Comparison of ENCODE assay signal across 30 mouse cellular contexts in the genomic region with DNA sequence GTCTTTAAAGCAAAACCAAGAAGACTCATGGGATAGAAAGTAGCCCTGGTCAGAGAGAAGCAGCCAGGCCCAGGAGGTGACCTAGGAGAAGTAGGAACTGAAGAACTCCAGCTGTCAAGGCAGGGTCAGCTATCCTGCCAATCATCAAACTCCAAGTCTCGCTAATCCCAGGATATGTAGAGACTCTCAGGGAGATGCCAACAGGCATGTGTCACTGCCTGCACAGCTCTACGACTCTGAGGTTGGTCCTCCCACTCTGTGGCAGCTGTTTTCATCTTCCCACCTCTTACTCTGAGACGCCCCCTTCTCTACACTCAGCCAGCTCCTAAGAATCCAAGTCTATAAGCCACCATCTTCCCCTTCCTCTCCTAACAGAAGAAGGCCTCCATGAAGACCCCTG. TPM values are rescaled to one million over a fixed set of nuclear protein-coding genes. Genes with fewer than 3 reads are reported as not detected.
DNase-seq lines count a peak whose midpoint lies in the region; ATAC-seq and TF ChIP-seq lines count a peak whose summit lies in the region.
"Had no signal": no experiment of that assay in that cellular context is flagged by ENCODE, and none has a peak within 500 bp of the region (broad histone marks: within the 10 kb centered on the region; RNA-seq: fewer than 3 reads in every experiment).

No protein-coding gene starts in this region.

- H3K4me1 ChIP-seq in kidney, embryonic 15.5 days, result no peaks in the 10 kb centered on the region
- peaks cover 4% of the 10 kb centered on the region; the same call in 1 of the 2 replicates for H3K4me1 ChIP-seq in lung, postnatal 0 days (ENCODE audit: insufficient read depth, low read depth, low read length)
- H3K4me1 ChIP-seq in stomach, postnatal 0 days (replicated peaks; ENCODE audit: control insufficient read depth, insufficient read depth), result no peaks in the 10 kb centered on the region
- H3K4me1 ChIP-seq: hindbrain, embryonic 10.5 days had no signal

- no peak for TF ChIP-seq CTCF in lung, postnatal 0 days (IDR thresholded peaks at IDR 0.05)
- TF ChIP-seq CTCF in stomach, postnatal 0 days (IDR thresholded peaks at IDR 0.05; ENCODE audit: low read depth), result no peak

- TF ChIP-seq EP300 in lung, postnatal 0 days (IDR thresholded peaks at IDR 0.05), result no peak
- no peak for TF ChIP-seq EP300 in stomach, postnatal 0 days (optimal IDR thresholded peaks at IDR 0.05)

- H3K9me3 ChIP-seq in kidney, embryonic 15.5 days (replicated peaks), result no peaks in the 10 kb centered on the region
- H3K9me3 ChIP-seq in lung, postnatal 0 days (ENCODE audit: low read length), result no peaks in the 10 kb centered on the region
- H3K9me3 ChIP-seq in stomach, postnatal 0 days (ENCODE audit: control insufficient read depth, low read length), result no peaks in the 10 kb centered on the region
- H3K9me3 ChIP-seq: G1E; heart, embryonic 13.5 days; hindbrain, embryonic 10.5 days; hindbrain, embryonic 15.5 days; liver, embryonic 15.5 days; midbrain, embryonic 15.5 days; neural tube, embryonic 12.5 days had no signal

- H3K4me3 ChIP-seq in kidney, embryonic 15.5 days (replicated peaks), result no peak overlapping the region
- H3K4me3 ChIP-seq in lung, postnatal 0 days (ENCODE audit: low read depth, low read length), result no peak overlapping the region
- no peak overlapping the region for H3K4me3 ChIP-seq in stomach, postnatal 0 days (ENCODE audit: low read depth, low read length)
- H3K4me3 ChIP-seq: heart, embryonic 13.5 days; hindbrain, embryonic 10.5 days; hindbrain, embryonic 15.5 days; liver, embryonic 15.5 days; midbrain, embryonic 15.5 days; neural tube, embryonic 12.5 days had no signal

- DNase-seq in frontal cortex, postnatal 36 days (ENCODE audit: low spot score in 2 of 2), result peak; percentile 36 to 45
- DNase-seq in frontal cortex, postnatal 10 days (ENCODE audit: low spot score in 2 of 2), result no peak
- DNase-seq in kidney, postnatal 10 days, result peak; percentile 3
- DNase-seq in lung, postnatal 0 days (ENCODE audit: low spot score), result no peak
- no peak for DNase-seq in lung, postnatal 14 days
- DNase-seq in stomach, postnatal 0 days (ENCODE audit: low spot score), result no peak
- no peak for DNase-seq in testis, postnatal 10 days (ENCODE audit: low spot score)
- DNase-seq: adrenal gland, adult 8-10 months; cerebellum, adult 11 months; cerebellum, adult 9-10 months; cerebellum, postnatal 36 days; gastrocnemius, postnatal 14 days; heart, adult 18-20 months; heart, postnatal 10 days; kidney, adult 2 months; liver; thymus, postnatal 14 days had no signal

- no peak overlapping the region for H3K9ac ChIP-seq in kidney, embryonic 15.5 days
- H3K9ac ChIP-seq in lung, postnatal 0 days (replicated peaks; ENCODE audit: low read depth), result no peak overlapping the region
- H3K9ac ChIP-seq in stomach, postnatal 0 days (ENCODE audit: low read length), result no peak overlapping the region
- H3K9ac ChIP-seq: heart, embryonic 13.5 days; hindbrain, embryonic 15.5 days; liver, embryonic 15.5 days; midbrain, embryonic 15.5 days; neural tube, embryonic 12.5 days had no signal

- H3K4me2 ChIP-seq in kidney, embryonic 15.5 days, result no peak overlapping the region
- H3K4me2 ChIP-seq in lung, postnatal 0 days (replicated peaks; ENCODE audit: low read depth, low read length), result no peak overlapping the region
- no peak overlapping the region for H3K4me2 ChIP-seq in stomach, postnatal 0 days (replicated peaks; ENCODE audit: low read depth)
- H3K4me2 ChIP-seq: heart, embryonic 13.5 days; hindbrain, embryonic 15.5 days; liver, embryonic 15.5 days; midbrain, embryonic 15.5 days; neural tube, embryonic 12.5 days had no signal

- H3K27me3 ChIP-seq in kidney, embryonic 15.5 days, result no peaks in the 10 kb centered on the region
- no peaks in the 10 kb centered on the region for H3K27me3 ChIP-seq in lung, postnatal 0 days (replicated peaks; ENCODE audit: insufficient read depth, low read length)
- H3K27me3 ChIP-seq in stomach, postnatal 0 days (ENCODE audit: control insufficient read depth, insufficient read depth, low read length), result no peaks in the 10 kb centered on the region
- H3K27me3 ChIP-seq: heart, embryonic 13.5 days; hindbrain, embryonic 15.5 days; liver, embryonic 15.5 days; midbrain, embryonic 15.5 days; neural tube, embryonic 12.5 days had no signal

- 70% methylated on average over 3 of the region's 3 CpGs for WGBS in kidney, embryonic 15.5 days
- WGBS in lung, postnatal 0 days, result 54% methylated on average over 3 of the region's 3 CpGs
- WGBS in stomach, postnatal 0 days, result 55% methylated on average over 3 of the region's 3 CpGs

- no peak for ATAC-seq in kidney, embryonic 15.5 days (replicated peaks; ENCODE audit: low FRiP score)
- no peak for ATAC-seq in lung, postnatal 0 days
- no peak for ATAC-seq in stomach, postnatal 0 days (ENCODE audit: low FRiP score, low TSS enrichment)
- ATAC-seq: forebrain, embryonic 14.5 days; inflammation-experienced regulatory T-cells, adult 6 months; midbrain, embryonic 15.5 days had no signal

- no peak overlapping the region for H3K27ac ChIP-seq in kidney, embryonic 15.5 days
- peak overlapping the region; percentile 45; the same call in 1 of the 2 replicates for H3K27ac ChIP-seq in lung, postnatal 0 days (ENCODE audit: low read length)
- peak overlapping the region; percentile 18; the same call in 1 of the 2 replicates for H3K27ac ChIP-seq in stomach, postnatal 0 days (replicated peaks)
- H3K27ac ChIP-seq: heart, embryonic 13.5 days; hindbrain, embryonic 10.5 days; hindbrain, embryonic 15.5 days; kidney, postnatal 0 days; liver, embryonic 15.5 days; macrophage; midbrain, embryonic 15.5 days; neural tube, embryonic 12.5 days had no signal

- peaks cover 71% of the 10 kb centered on the region for H3K36me3 ChIP-seq in kidney, embryonic 15.5 days
- peaks cover 36% of the 10 kb centered on the region; the same call in 1 of the 2 replicates for H3K36me3 ChIP-seq in lung, postnatal 0 days (ENCODE audit: insufficient read depth, low read length)
- peaks cover 8% of the 10 kb centered on the region for H3K36me3 ChIP-seq in stomach, postnatal 0 days (ENCODE audit: control insufficient read depth, insufficient read depth, low read length)
- H3K36me3 ChIP-seq: hindbrain, embryonic 15.5 days; midbrain, embryonic 15.5 days had no signal

RNA-seq across cellular contexts. Expression of a gene that starts 13.7 kb away (rescaled TPM):
- polyA plus RNA-seq in kidney, embryonic 15.5 days (2015; fragmentation: Nextera tagmentation; extraction: Ambion mirVana), result 135 and 148 TPM in 2 replicates
- 108 and 110 TPM in 2 replicates for polyA plus RNA-seq in lung, postnatal 0 days (2015; fragmentation: Nextera tagmentation; extraction: Ambion mirVana)
- polyA plus RNA-seq in stomach, postnatal 0 days (2015; fragmentation: Nextera tagmentation; extraction: Ambion mirVana), result 122 and 123 TPM in 2 replicates

RNA-seq across cellular contexts. Expression of a gene that starts 24.8 kb away (rescaled TPM):
- 0.03 TPM in 1 of 2 replicates, not detected in the other for polyA plus RNA-seq in kidney, embryonic 15.5 days (2015; fragmentation: Nextera tagmentation; extraction: Ambion mirVana)
- polyA plus RNA-seq in lung, postnatal 0 days (2015; fragmentation: Nextera tagmentation; extraction: Ambion mirVana), result 0.04 TPM in 2 replicates
- polyA plus RNA-seq in stomach, postnatal 0 days (2015; fragmentation: Nextera tagmentation; extraction: Ambion mirVana), result 0.02 TPM in 2 replicates
- polyA plus RNA-seq: heart, embryonic 13.5 days; inflammation-experienced regulatory T-cells, adult 6 months; limb, embryonic 11.5 days; liver, embryonic 15.5 days had no signal

Comparison
In these comparisons a context has a peak if more than half of its experiments do, and no peak if none do; other contexts are left out.
1. DNase-seq: peak in frontal cortex, postnatal 36 days (2 of 2) and kidney, postnatal 10 days (single experiment); none in frontal cortex, postnatal 10 days (0 of 2), lung, postnatal 0 days (single experiment), lung, postnatal 14 days (single experiment), stomach, postnatal 0 days (single experiment) and testis, postnatal 10 days (single experiment).